Mouse (Mus musculus) spleen, adult 2 months (tissue): Measurements from ENCODE around the gene Itga9. TPM values are rescaled to one million over a fixed set of nuclear protein-coding genes. Genes with fewer than 3 reads are reported as not detected.

ENCODE experiments used
- DNase-seq, 2 experiments: peaks; one replicate each; pipeline versions ENCODE4 v3.0.0 to v3.0.0-alpha.2; 2012 to 2021; ENCODE audit warnings: low spot score in 2 of 2, low read depth in 1 of 2
- H3K27ac ChIP-seq: fragments of 200-500 bp; 2 replicates; pipeline ENCODE4 v1.5.1; 2012; ENCODE audit warnings: low read length, inconsistent platforms; ENCODE audit not compliant: insufficient read depth
- H3K27me3 ChIP-seq: fragments of 200-500 bp; 2 replicates; pipeline ENCODE4 v1.6.1; 2012; ENCODE audit warnings: mild to moderate bottlenecking, moderate library complexity, low read length, inconsistent platforms; ENCODE audit not compliant: control insufficient read depth, insufficient read depth
- H3K36me3 ChIP-seq: fragments of 200-500 bp; 2 replicates; pipeline ENCODE4 v1.6.1; 2012; ENCODE audit warnings: mild to moderate bottlenecking, low read length, inconsistent platforms; ENCODE audit not compliant: control insufficient read depth, insufficient read depth
- H3K4me1 ChIP-seq: fragments of 200-500 bp; 2 replicates; pipeline ENCODE4 v1.6.1; 2011; ENCODE audit warnings: inconsistent platforms; ENCODE audit not compliant: control insufficient read depth, insufficient read depth, insufficient read length
- H3K4me3 ChIP-seq: fragments of 200-500 bp; 2 replicates; pipeline ENCODE4 v1.5.1; 2011; ENCODE audit warnings: mild to moderate bottlenecking, inconsistent platforms; ENCODE audit not compliant: insufficient read depth, insufficient read length; ENCODE audit errors: extremely low read depth
- CTCF ChIP-seq: fragments of 200-500 bp; IDR thresholded peaks from 2 replicates; pipeline ENCODE4 v1.5.1; 2011; ENCODE audit warnings: mild to moderate bottlenecking, inconsistent platforms; ENCODE audit not compliant: insufficient read depth, insufficient read length, insufficient replicate concordance; ENCODE audit errors: extremely low read depth
- POLR2A ChIP-seq: fragments of 200-500 bp; IDR thresholded peaks from 2 replicates; pipeline ENCODE4 v1.6.1; 2011; ENCODE audit warnings: low read depth, low read length, inconsistent platforms
- WGBS: fragments of 180-500 bp; shearing (Covaris S2); methylation state at CpG from one replicate; pipeline ENCODE4 v1.1.7; 2018; 5-methylcytosine and 5-hydroxymethylcytosine counted together
- polyA plus RNA-seq: library from polyadenylated mRNA; depleted of rRNA; stranded (reverse); fragments of >200 nt; gene quantifications from 2 replicates; pipeline ENCODE4 v1.2.3, GENCODE M21; 2012

Itga9 gene
- polyA plus RNA-seq, 1 experiment, result 11.8 TPM

DNA sequence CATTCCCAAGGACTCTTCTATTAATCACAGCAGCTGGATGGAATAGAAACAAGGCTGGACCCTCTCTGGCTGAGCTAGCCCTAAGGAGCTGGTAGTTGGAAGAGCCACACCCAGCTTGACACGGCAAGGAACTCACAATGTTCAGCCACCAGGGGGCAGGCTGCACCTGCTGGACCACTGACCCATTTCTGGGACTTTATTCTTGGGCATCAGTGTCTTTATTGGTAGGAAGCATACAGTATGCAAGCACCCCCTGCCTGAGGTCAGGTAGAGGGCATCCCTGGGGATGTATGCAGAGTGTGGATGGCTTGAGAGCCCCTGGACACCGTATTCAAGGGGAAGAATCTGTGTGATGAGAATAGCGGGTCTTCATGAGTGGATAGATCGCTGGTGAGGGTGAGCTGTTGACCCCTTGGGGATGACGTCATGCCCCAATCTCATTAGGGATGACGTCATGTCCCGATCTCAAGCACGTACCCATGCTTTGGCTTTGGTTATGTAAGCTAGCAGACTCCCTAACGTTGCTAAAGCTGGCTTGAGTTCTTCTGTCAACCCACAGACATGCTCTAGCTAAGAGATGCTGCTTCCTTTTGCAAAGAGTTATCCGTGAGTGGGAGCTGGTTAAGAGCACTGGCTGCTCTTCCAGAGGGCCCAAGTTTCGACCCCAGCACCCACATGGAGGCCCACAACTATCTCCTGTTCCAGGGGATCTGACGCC lies 314.5 kb downstream of the Itga9 start:
- peak; percentile 8 to 46 for DNase-seq
- TF ChIP-seq CTCF, result peak; percentile 83; the same call in 1 of the 2 replicates
- TF ChIP-seq POLR2A, result no peak
- H3K27ac ChIP-seq, result no peak overlapping the region
- no peaks in the 10 kb centered on the region; the same call in 1 of the 2 replicates for H3K4me1 ChIP-seq
- 61% methylated on average over 12 of the region's 12 CpGs for WGBS
- H3K27me3 ChIP-seq, result no peaks in the 10 kb centered on the region
- H3K4me3 ChIP-seq, result no peak overlapping the region
- H3K36me3 ChIP-seq, result no peaks in the 10 kb centered on the region

DNA sequence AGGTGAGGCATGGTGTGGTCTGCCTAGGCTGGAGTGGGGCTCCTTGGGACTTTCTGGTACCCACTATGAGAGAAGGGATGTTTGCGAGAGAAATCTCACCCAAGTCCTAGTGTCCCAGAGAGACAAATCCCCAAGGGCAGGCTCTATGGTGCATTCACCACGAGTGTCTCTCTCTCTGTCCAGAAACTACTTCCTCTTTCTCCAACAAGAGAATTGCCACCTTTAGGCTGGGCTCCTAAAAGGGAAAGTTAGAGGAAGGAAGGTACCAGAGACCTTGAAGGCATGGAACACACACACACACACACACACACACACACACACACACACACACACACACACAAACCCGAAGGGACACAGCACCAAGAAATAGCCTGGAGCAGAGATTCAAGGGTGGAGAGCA lies 315.4 kb downstream of the Itga9 start:
- Histone ChIP-seq H3K36me3 (no peaks in the 10 kb centered on the region), H3K4me1 (peaks cover 2% of the 10 kb centered on the region; the same call in 1 of the 2 replicates), H3K27me3 (peaks cover 8% of the 10 kb centered on the region), H3K4me3 (no peak overlapping the region), H3K27ac (no peak overlapping the region)
- DNase-seq, result no peak
- TF ChIP-seq CTCF, result no peak
- no peak for TF ChIP-seq POLR2A
- WGBS, result 22% methylated on average over 3 of the region's 3 CpGs

DNA sequence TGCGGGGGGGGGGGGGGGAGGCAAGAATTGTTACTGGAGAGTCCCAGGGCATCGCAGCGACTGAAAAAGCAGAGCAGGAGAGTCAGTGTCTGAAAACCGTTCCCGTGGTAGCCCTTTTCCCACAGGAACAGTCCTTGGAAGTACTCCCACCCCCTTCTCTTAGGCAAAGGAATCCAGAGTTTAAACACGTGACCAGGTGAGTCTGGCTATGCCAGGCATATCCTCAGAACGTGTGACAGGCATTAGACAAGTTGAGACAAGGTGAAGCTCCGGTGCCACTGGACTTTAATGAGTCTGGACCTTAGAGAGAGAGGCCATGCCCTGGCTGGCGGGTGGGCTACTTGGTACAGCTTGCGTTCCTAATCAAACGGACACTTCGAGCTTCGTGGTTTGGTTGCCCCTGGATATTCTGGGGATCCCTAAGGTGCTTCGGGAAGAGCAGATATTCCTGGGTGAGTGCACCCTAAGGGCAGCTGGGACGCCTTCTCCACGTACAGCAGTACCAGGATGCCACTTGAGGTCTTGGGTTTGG lies 318.1 kb downstream of the Itga9 start:
- peaks cover 2% of the 10 kb centered on the region; the same call in 1 of the 2 replicates for H3K4me1 ChIP-seq
- no peaks in the 10 kb centered on the region for H3K36me3 ChIP-seq
- H3K4me3 ChIP-seq, result no peak overlapping the region
- 51% methylated on average over 16 of the region's 16 CpGs for WGBS
- H3K27me3 ChIP-seq, result peaks cover 10% of the 10 kb centered on the region
- no peak for DNase-seq
- TF ChIP-seq POLR2A, result no peak
- no peak for TF ChIP-seq CTCF
- no peak overlapping the region for H3K27ac ChIP-seq

DNA sequence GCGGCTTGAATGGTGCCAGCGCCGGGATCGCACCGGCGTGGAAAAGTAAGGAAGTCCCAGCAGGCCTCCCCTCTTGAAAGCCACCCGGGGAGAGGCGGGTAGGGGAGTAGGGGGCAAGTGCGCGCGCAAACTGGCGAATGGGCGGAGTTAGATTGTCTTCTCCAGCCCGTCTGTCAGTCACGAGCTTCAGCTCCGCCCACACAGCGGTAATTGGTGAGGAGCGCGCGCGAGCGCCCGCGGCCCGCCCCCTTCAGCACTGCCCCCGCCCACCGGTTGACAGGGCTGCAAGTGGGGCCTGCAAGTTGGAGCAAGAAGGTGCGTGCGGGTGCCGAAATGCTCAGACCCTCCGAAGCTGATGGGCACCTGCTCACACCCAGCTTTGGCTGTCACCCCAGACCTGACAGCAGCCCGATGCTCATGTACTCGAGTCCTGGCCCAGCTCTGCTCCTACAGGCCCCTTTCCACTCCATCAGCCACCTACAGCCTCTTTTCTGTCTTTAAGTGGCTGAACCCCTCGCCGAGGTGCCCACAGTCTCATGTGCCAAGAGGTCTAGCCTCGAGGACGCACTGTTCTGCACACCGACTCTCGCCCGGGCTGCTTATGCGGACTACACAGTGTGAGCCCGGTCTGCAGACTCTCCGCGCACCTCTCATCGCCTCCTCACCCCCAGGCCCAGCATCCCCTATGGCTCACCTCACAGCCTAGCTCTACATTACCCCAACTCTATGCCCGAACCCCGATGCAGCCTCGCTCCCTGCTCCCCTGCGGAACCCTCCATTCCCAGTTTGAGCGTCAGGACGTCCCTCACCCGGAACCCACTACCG lies 319.0 kb downstream of the Itga9 start:
- H3K27ac ChIP-seq, result peak overlapping the region; percentile 19; the same call in 1 of the 2 replicates
- H3K4me3 ChIP-seq, result peak overlapping the region; percentile 67
- WGBS, result 1% methylated on average over 53 of the region's 53 CpGs
- no peaks in the 10 kb centered on the region for H3K36me3 ChIP-seq
- H3K27me3 ChIP-seq, result peaks cover 10% of the 10 kb centered on the region
- TF ChIP-seq POLR2A, result 0 out of 2 replicates have a peak, but pooled peaks have one; percentile 7
- no peak for TF ChIP-seq CTCF
- DNase-seq, result peak; percentile 74 to 88
- peaks cover 2% of the 10 kb centered on the region; the same call in 1 of the 2 replicates for H3K4me1 ChIP-seq

DNA sequence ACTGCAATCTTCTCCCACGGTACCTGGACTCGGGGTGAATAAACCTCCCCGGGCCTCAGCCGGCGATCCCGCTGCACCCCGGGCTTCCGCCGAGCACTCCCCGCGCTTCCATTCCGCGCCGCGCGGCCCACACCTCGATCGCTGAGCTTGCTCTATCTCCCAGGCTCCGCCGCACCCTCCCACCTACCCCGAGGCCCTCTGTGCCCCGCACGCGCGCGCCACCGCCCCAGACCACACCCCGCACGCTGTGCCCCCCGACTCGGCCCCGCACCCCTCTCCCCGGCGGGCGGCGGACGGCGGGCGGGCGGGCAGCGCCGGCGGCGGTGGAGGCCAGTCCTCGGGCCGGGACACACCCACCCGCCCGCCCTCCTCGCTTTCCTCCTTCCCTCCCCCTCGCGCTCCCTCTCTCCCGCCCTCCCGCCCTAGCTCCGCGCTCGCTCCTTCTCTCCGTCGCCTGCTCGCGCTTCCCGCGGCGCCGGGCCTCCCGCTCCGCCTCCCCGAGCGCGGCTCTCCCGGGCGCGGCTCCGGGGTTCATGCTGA lies 319.7 kb downstream of the Itga9 start, which contains the start of gene Ctdspl:
Gene Ctdspl, plus strand, starts transcription at position 343 of the 540 bp plus-strand sequence.
- Histone ChIP-seq H3K27ac (peak within 1 kb of the TSS; percentile 19; the same call in 1 of the 2 replicates), H3K27me3 (peaks cover 10% of the 10 kb centered on the region), H3K36me3 (no peaks in the 10 kb centered on the region), H3K4me1 (peaks cover 2% of the 10 kb centered on the region; the same call in 1 of the 2 replicates), H3K4me3 (peak within 1 kb of the TSS; percentile 67)
- DNase-seq, result peak in 1 of 2 experiments; percentile 23
- TF ChIP-seq CTCF (no peak), POLR2A (no peak)
- WGBS, result 1% methylated on average over 39 of the region's 73 CpGs

DNA sequence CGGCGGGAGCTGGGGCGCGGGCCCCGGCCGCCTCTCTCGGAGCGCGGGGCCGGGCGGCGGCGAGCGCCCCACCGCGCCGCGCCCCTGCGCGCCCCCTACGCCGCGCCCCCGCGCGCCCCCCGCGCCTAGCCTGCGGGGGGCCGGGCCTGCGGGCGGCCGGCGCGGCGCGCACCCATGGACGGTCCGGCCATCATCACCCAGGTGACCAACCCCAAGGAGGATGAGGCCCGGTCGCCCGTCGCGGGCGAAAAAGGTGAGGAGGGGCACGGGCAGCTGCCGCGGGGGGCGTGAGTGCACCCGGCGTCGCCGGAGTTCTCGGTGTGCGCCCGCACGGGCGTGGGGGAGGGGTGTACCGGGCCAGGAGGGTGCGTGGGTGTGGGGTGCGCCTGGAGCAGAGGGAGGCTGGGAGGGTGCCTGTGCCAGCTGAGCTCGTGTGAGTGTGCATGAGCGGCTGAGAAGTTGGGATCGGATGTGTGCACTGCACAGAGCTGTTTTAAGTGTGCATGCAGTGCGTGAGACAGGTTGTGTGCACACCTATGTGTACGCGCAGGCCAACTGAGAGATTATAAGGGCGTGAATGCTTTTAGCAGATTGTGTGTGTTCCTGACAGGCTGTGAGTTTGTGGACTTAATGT lies 320.3 kb downstream of the Itga9 start:
- no peak overlapping the region for H3K27ac ChIP-seq
- peak overlapping the region; percentile 67 for H3K4me3 ChIP-seq
- H3K36me3 ChIP-seq, result no peaks in the 10 kb centered on the region
- peaks cover 2% of the 10 kb centered on the region; the same call in 1 of the 2 replicates for H3K4me1 ChIP-seq
- TF ChIP-seq CTCF, result no peak
- TF ChIP-seq POLR2A, result no peak
- WGBS, result 7% methylated on average over 63 of the region's 68 CpGs
- H3K27me3 ChIP-seq, result peaks cover 10% of the 10 kb centered on the region
- peak in 1 of 2 experiments; percentile 22 for DNase-seq
